ENCODE assay signal across 9 mouse cellular contexts in genomic region chr3:51225979-51226378, GRCm38 (mm10). TPM values are rescaled to one million over a fixed set of nuclear protein-coding genes. Genes with fewer than 3 reads are reported as not detected.
DNase-seq lines count a peak whose midpoint lies in the region; ATAC-seq lines count a peak whose summit lies in the region.
"Had no signal": no experiment of that assay in that cellular context is flagged by ENCODE, and none has a peak within 500 bp of the region (broad histone marks: within the 10 kb centered on the region; RNA-seq: fewer than 3 reads in every experiment).

No protein-coding gene starts in this region.

- H3K4me1 ChIP-seq in erythroblast, embryonic 14.5 days (ENCODE audit: control insufficient read depth): peaks cover 70% of the 10 kb centered on the region
- H3K4me1 ChIP-seq in forebrain, embryonic 15.5 days: peaks cover 33% of the 10 kb centered on the region
- peaks cover 69% of the 10 kb centered on the region for H3K4me1 ChIP-seq in liver, embryonic 15.5 days (replicated peaks)

- no peak overlapping the region for H3K27ac ChIP-seq in forebrain, embryonic 15.5 days (replicated peaks)
- H3K27ac ChIP-seq in liver, embryonic 15.5 days (replicated peaks): peak overlapping the region; percentile 99

- DNase-seq in A20 (ENCODE audit: low read depth, low spot score): peak; percentile 57
- DNase-seq in ovary, adult 18-20 months (ENCODE audit: low spot score): no peak
- DNase-seq in gastrocnemius, adult 8-10 months (ENCODE audit: low spot score in 2 of 2): no peak
- DNase-seq in gastrocnemius, adult 18-20 months (ENCODE audit: low spot score): no peak
- DNase-seq: kidney, adult 8-10 months had no signal

- no peak overlapping the region for H3K9ac ChIP-seq in forebrain, embryonic 15.5 days (replicated peaks)
- H3K9ac ChIP-seq in liver, embryonic 15.5 days: peak overlapping the region; percentile 99

- ATAC-seq in erythroblast, adult 5-6 weeks (replicated peaks; ENCODE audit: low FRiP score, poor library complexity, severe bottlenecking): no peak
- ATAC-seq in forebrain, embryonic 15.5 days (replicated peaks): no peak
- ATAC-seq in liver, embryonic 15.5 days (ENCODE audit: insufficient read depth): no peak

- WGBS in forebrain, embryonic 15.5 days: 94% methylated on average over 10 of the region's 10 CpGs
- 70% methylated on average over 10 of the region's 10 CpGs for WGBS in liver, embryonic 15.5 days (ENCODE audit: insufficient replicate concordance)

- peak overlapping the region; percentile 97 for H3K4me3 ChIP-seq in erythroblast, embryonic 14.5 days (replicated peaks)
- peak overlapping the region; percentile 98 for H3K4me3 ChIP-seq in forebrain, embryonic 15.5 days
- H3K4me3 ChIP-seq in liver, embryonic 15.5 days (replicated peaks): peak overlapping the region; percentile 96

- H3K4me2 ChIP-seq in forebrain, embryonic 15.5 days (replicated peaks): peak overlapping the region; percentile 67
- H3K4me2 ChIP-seq in liver, embryonic 15.5 days: peak overlapping the region; percentile 92

- peaks cover 39% of the 10 kb centered on the region for H3K36me3 ChIP-seq in erythroblast, embryonic 14.5 days (ENCODE audit: control insufficient read depth)
- H3K36me3 ChIP-seq in forebrain, embryonic 15.5 days: no peaks in the 10 kb centered on the region
- H3K36me3 ChIP-seq in liver, embryonic 15.5 days (replicated peaks): peaks cover 15% of the 10 kb centered on the region; the same call in 1 of the 2 replicates

- H3K9me3 ChIP-seq in erythroblast, embryonic 14.5 days (ENCODE audit: control insufficient read depth, low read length): no peaks in the 10 kb centered on the region
- H3K9me3 ChIP-seq in forebrain, embryonic 15.5 days: no peaks in the 10 kb centered on the region
- H3K9me3 ChIP-seq in liver, embryonic 15.5 days (replicated peaks): no peaks in the 10 kb centered on the region

- peaks cover 12% of the 10 kb centered on the region for H3K27me3 ChIP-seq in erythroblast, embryonic 14.5 days (ENCODE audit: control insufficient read depth)
- H3K27me3 ChIP-seq in forebrain, embryonic 15.5 days: no peaks in the 10 kb centered on the region
- H3K27me3 ChIP-seq in liver, embryonic 15.5 days: peaks cover 9% of the 10 kb centered on the region

RNA-seq across cellular contexts. Expression of gene Noct, which starts 1.7 kb away (rescaled TPM):
- 4.8 and 6.1 TPM in 2 replicates for polyA plus RNA-seq in erythroblast, embryonic 14.5 days (2012)
- total RNA-seq in erythroblast, adult 5-6 weeks (2015; ENCODE audit: low replicate concordance): 39.6 and 43.5 TPM in 2 replicates
- total RNA-seq in erythroblast, adult 5-6 weeks (2017; ENCODE audit: low replicate concordance): 27.3 and 31.4 TPM in 2 replicates
- polyA plus RNA-seq in forebrain, embryonic 15.5 days (2015; fragmentation: Nextera tagmentation; extraction: Ambion mirVana): 22.5 and 24.5 TPM in 2 replicates
- polyA plus RNA-seq in liver, embryonic 15.5 days (2015; fragmentation: Nextera tagmentation; extraction: Ambion mirVana): 22.0 and 24.2 TPM in 2 replicates
- 10 to 100 TPM; 15.7 to 26.0 (median 19.1) TPM for total RNA-seq in gastrocnemius, adult 8-10 months (2022)
- 10 to 100 TPM; 22.5 to 28.0 TPM for total RNA-seq in gastrocnemius, adult 18-20 months (2021)
